In the genomic region with DNA sequence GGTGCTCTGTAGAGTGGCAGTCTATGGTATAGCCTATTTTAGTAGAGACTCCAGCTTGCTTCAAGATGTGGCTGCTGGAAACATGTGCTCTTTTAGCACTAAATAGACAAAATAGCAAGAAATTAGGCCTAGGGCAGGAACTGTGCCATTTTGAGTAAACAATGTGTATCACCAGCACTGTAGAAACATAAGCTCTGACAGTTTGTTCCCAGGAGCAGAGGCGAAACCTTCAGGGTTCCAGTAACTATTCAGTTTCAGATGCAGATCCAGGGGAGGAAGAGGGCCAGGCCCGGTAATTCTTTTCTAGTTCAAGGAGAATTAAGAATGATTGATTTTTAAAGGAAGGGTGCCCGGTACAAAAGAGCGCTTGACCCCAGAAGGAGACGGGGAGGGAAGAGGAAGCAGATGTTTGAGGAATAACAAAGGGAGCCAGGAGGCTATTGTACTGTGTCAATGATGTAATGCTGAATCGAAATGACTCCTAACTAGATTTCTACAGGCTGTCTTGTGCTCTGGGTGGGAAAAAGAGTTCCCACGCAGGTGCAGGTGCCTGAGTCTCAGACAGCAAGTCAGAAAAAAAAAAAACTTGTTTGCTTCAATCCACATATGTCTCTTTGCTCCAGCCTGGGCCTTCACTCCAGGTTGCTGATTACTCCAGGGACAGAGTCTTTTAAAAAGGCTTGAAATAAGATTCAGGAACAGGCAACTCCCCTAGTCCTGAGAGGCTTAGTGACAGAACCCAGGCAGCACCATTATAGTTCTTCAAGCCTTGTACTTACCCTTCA, we compare ENCODE assay signal across 10 mouse cellular contexts. TPM values are rescaled to one million over a fixed set of nuclear protein-coding genes. Genes with fewer than 3 reads are reported as not detected.
DNase-seq lines count a peak whose midpoint lies in the region; ATAC-seq and TF ChIP-seq lines count a peak whose summit lies in the region.
"Had no signal": no experiment of that assay in that cellular context is flagged by ENCODE, and none has a peak within 500 bp of the region (broad histone marks: within the 10 kb centered on the region; RNA-seq: fewer than 3 reads in every experiment).

No protein-coding gene starts in this region.

- DNase-seq in thymus, postnatal 0 days (ENCODE audit: low spot score), result peak; percentile 9
- DNase-seq in thymus, adult 18-20 months, result no peak
- DNase-seq in kidney, postnatal 25 days, result peak; percentile 2 to 46
- no peak for DNase-seq in testis, postnatal 14 days (ENCODE audit: low spot score)
- DNase-seq in gastrocnemius, adult 2 months, result no peak
- no peak for DNase-seq in left cerebral cortex, adult 18-20 months (ENCODE audit: low spot score in 2 of 2)
- DNase-seq: cerebellum, adult 11 months; gastrocnemius, postnatal 10 days had no signal

- H3K4me1 ChIP-seq in forebrain, embryonic 12.5 days, result 0 out of 2 replicates have a peak, but pooled peaks cover 11% of the 10 kb centered on the region

- TF ChIP-seq CTCF in gastrocnemius, adult 2 months (IDR thresholded peaks at IDR 0.05), result no peak

- ATAC-seq in forebrain, embryonic 12.5 days (ENCODE audit: low FRiP score), result peak; percentile 70; the same call in 1 of the 2 replicates

- H3K4me2 ChIP-seq in forebrain, embryonic 12.5 days, result no peak overlapping the region

- peak overlapping the region; percentile 59 for H3K27ac ChIP-seq in forebrain, embryonic 12.5 days
- no peak overlapping the region for H3K27ac ChIP-seq in gastrocnemius, adult 2 months

- 21% methylated on average over 7 of the region's 7 CpGs for WGBS in forebrain, embryonic 12.5 days

- no peak overlapping the region for H3K4me3 ChIP-seq in forebrain, embryonic 12.5 days (replicated peaks)
- H3K4me3 ChIP-seq in gastrocnemius, adult 2 months, result no peak overlapping the region

- H3K9me3 ChIP-seq in forebrain, embryonic 12.5 days, result no peaks in the 10 kb centered on the region

- no peaks in the 10 kb centered on the region for H3K36me3 ChIP-seq in forebrain, embryonic 12.5 days (replicated peaks)

- intact Hi-C loops in gastrocnemius, adult 2 months (cut with DNase I), result no loop called here

- no peaks in the 10 kb centered on the region for H3K27me3 ChIP-seq in forebrain, embryonic 12.5 days

- H3K9ac ChIP-seq in forebrain, embryonic 12.5 days, result no peak overlapping the region

RNA-seq across cellular contexts. Expression of a gene that starts 57.4 kb away (rescaled TPM):
- 0.06 TPM in 1 of 2 replicates, not detected in the other for polyA plus RNA-seq in thymus, postnatal 0 days (2015; fragmentation: Nextera tagmentation; extraction: Ambion mirVana)
- not detected in 2 replicates for polyA plus RNA-seq in forebrain, embryonic 12.5 days (2016; fragmentation: Nextera tagmentation; extraction: Ambion mirVana)
- total RNA-seq in gastrocnemius, adult 2 months (2021), result not detected
- total RNA-seq in left cerebral cortex, adult 18-20 months (2021), result not detected
- total RNA-seq: gastrocnemius, postnatal 10 days; left cerebral cortex, postnatal 36 days had no signal

Comparison
In these comparisons a context has a peak if more than half of its experiments do, and no peak if none do; other contexts are left out.
1. DNase-seq: peak in thymus, postnatal 0 days (single experiment) and kidney, postnatal 25 days (2 of 2); none in thymus, adult 18-20 months (0 of 2), testis, postnatal 14 days (single experiment), gastrocnemius, adult 2 months (single experiment) and left cerebral cortex, adult 18-20 months (0 of 2).